Mouse (Mus musculus) heart, postnatal 0 days (tissue): ENCODE results near the gene Map2k2.
A peak's percentile ranks its signal among the peaks of the same experiment; 100 is the strongest.

Experiments used
- CTCF ChIP-seq: IDR thresholded peaks from 2 replicates; pipeline ENCODE4 v1.5.1; 2016; ENCODE audit warnings: antibody characterized with exemption, control low read depth, low read depth
- EP300 ChIP-seq: IDR thresholded peaks from 2 replicates; pipeline ENCODE4 v1.6.1; 2016; ENCODE audit warnings: antibody characterized with exemption, low read depth

GRCm38 (mm10) chr10:81105565-81106112, at the start of gene Map2k2:
- TF ChIP-seq EP300 (peak; percentile 91; the same call in 1 of the 2 replicates), CTCF (0 out of 2 replicates have a peak, but pooled peaks have one; percentile 9)
